Mouse (Mus musculus) layer of hippocampus, adult 18-20 months (tissue): ENCODE measurements at regions not wholly inside any gene's neighbourhood (a gene's known extent, or its start where the extent isn't known, plus 50 kb on each side); places are given as distances from the start of the nearest gene placed in this dataset.

ENCODE experiments used
- DNase-seq, 2 experiments: peaks; one replicate each; pipeline ENCODE4 v3.0.0; 2022; ENCODE audit warnings: low spot score in 2 of 2

DNA sequence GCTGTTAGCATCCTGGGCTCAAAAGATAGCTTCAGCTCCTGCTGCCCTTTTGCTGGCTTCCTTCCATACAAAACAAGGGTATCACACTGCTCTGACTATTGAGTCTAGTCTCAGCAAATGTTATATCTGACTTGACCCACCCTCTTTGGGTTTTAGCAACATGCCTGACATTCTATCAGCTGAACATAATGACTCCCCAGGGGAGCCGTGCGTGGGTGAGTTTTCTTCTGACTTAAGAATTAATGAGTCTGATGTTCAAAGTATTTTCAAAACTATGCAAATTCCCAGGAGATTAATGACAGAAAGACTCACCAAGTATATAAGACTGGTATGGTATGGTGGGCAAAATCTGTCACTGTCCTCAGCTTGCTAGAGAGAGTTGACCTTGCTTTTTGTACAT, 159.0 kb downstream of the Pmp22 start:
- no peak for DNase-seq

DNA sequence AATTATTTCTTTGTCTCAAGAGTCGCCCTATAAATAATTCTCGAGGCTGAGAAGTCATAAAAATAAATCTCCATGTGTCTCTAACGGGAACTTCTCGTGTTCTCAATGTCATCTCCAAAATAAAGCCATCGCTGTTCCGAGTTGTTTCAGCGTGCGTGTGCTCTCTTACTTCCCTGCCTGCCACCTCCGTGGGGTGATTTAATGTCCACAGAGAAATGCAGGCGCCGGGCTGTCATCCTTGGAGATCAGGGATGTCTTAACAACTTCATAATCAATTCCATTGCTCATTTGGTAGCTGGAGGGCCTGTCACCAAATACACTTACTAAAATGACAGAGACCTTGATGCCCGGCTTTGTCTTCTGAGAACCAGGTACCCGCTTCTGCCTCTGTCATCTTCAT, 161.8 kb downstream of the Pmp22 start:
- no peak for DNase-seq

DNA sequence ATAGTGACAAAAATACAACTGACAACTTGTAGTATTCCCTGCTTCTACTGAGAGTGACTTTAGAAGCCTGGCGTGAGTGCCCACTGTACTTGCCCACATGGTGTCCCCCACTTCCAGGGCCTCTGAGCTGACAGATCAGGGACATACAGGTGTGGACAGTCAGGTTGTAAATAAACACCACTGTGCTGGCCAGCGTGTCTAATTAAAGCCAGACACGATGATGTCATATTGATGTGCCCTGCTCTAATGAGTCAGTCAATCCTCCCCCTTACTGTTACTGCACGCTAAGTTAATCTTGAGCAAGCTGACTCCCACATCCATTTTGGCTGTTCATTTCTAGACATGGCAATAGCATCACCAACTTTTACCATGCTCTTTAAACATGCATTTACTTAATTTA, 164.7 kb downstream of the Pmp22 start:
- no peak for DNase-seq

DNA sequence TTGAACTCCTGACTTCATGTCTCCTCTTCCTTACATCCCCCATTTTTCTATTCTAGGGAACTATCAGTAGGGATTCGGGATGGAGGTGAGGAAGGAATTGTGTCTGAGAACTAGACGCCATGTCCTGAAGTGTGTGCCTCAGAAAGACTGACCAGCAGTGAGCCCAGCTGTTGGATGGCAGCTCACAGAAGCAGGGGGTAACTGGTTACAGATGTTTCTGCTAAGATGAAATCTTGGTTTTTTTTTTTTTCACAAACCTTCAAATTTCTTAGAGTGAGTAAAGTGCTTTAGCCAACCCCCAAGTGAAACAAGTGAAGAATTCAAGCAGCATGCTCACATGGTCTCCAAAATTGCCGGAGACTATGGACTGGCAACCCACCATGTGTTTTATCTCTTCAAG, 165.7 kb downstream of the Pmp22 start:
- no peak for DNase-seq

DNA sequence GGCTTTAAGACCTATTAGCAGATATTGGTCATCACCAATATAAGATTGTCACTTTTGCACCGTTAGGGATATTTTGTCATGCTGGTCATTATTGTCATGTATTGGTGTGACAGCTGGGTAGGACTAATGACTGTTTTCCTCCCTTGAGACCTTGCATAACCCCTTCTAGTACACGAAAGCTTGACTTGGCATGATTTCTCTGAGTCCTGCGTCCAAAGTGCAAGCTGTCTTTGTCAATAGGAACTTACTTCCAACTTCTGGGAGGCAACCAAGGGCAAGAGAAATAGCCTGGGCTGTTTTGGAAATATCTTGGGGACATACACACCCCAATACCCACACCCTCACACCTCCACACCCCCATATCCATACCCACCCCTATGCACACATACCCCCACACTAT, 167.7 kb downstream of the Pmp22 start:
- no peak for DNase-seq

DNA sequence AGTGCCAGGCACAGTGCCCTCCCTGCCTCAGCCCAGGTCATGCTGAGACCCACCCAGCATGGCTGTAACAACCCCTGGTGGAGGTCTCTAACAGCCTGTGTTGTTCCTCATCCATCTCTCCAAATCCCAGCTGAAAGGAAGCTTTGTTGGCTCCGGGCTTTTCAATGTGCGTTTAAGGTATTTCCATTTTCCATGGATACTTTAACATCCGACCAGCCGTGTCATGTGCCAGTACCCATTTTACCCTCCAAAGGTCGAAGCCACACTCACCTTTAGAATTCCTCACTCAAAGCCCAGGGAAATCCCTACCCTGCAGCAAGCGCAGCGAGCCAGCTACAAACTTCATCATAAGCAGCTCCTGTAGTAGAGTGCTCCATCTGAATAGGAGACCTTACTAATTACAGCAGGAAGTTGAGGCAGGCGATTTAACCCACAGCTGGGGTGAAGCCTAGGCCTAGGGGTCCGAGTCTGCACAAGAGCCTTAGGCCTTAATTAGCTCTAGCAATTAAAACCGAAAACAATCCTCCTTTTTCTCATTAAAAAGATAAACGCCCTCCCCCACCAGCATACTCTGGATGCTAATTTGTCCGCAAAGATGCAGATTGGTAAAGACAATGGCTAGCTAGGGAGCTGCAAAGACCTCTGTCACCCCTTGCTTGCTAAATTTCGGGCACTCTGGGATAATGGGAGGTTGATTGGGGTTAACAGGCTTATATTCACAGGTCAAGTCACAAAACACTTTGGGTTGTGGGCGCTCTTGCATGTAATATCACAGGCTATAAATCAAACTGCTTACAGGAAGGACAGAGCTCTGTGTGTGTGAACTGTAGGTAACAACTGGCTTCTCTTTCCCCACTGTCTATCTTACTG, 171.2 kb downstream of the Pmp22 start:
- no peak for DNase-seq

DNA sequence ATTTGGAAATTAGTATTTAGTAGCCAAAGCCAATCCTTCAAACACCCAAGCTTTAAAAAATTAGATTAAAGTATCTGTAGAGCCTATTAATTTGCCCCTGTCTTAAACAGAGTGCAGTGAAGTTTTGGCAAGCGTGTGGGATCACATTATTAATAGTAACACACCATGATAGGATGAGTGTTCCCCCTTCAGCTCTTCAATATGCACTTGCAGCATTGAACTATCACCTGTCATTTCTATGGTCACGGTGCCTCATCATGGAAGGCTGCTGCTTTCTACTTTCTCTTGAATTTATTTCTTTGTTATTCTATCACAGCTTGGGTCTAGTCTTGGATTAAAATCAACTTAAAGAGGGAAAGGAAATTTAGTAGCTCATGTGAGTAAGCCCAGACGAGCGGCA, 196.4 kb downstream of the Pmp22 start:
- no peak for DNase-seq

DNA sequence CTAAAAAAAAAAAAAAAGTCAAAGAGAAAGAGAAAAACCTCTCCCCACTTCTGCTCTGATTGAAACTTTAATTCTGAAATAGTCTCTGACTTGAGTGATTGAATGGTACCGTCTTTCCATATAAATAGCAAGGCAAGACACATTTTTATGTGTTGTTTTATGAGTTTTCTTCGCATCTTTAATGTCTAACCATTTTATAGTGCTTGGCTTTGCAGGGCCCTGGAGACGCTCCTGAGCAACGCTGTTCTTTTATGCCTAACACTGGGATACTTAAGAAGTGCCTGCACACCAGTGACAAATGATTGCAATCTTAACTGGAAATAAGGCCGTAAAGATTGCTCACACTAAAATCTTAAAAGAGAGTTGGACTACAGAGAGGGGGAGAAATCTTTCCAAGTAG, 198.1 kb downstream of the Pmp22 start:
- no peak for DNase-seq

DNA sequence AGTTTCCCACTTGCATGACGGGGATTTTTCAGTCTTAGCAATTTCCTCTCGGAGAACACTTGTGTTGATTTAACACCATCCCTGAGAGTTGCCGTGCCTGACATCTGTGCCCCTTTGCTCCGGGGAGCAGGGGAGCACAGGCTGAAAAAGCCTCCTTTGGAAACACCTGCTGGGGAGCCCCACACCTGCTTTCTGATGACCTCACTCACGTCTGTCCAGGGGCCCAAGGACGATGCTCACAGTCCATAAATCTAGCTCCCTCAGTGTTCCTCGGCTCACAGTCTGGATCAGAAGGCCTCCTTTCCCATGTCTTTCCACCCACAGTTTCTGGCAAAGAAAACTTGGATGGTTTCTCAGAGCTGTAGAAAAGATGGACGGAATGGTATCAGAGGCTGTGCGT, 208.7 kb downstream of the Pmp22 start:
- DNase-seq, result no peak

DNA sequence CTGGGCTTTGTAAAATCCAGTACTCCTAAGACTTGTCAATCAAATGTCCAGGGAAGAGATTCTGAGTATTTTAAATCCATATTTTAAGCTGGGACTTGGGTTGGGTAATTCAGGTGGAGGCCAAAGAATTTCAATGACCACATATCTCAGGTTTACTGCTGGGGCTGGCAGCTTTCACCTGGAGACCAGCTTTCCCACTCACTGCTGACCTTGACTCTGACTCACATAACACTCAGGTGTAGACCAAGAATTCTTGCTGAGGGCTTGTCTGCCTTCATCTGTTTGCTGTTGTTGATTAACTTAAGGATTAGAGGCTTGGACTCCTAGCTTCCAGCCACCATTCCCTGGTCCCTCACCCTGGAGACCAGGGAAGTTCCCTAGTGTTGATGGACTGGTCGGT, 209.5 kb downstream of the Pmp22 start:
- DNase-seq, result no peak

DNA sequence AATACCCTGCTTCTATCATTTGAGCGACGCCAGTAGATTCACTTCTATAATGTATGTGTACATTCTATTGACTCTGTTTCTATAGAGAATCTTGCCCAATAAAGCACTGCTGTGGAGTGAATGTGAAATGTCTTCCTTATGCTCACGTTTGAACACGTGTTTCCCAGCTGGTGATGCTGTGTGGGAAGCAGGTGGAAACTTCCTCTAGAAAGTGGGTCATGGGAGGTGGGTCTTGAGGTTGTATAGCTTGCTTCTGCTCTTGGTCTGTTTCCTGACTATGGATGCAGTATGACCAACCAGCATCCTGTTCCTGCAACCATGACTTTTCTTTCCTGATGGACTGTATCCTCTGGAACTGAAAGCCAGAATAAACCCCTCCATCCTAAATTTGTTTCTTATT, 216.9 kb downstream of the Pmp22 start:
- no peak for DNase-seq

DNA sequence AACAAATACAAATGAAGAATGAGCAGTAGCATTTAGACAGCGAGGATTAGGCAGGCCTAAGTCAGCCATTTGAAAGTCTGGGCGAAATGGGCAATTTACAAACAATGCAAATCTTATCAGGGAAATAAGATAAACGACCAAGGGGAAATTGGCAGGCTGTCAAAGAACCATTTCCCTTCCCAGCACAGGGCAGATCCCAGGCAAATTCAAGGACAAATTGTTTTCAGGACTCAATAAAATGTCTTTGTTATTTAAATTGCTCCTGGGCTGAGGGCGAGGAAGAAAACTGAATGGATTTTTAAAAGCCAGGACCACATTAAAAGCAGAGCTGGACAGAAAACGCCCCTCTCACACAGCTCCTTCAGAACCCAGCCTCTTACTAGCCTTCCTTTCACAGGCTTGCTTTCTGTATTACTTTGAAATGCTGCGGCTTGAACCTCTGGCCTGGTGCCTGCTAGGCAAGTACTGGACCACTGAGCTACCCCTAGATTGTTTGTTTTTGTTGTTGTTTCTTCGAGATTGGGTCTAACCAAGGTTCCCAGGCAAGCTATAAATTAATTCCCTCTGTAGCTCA, 221.4 kb downstream of the Pmp22 start:
- DNase-seq, result no peak

DNA sequence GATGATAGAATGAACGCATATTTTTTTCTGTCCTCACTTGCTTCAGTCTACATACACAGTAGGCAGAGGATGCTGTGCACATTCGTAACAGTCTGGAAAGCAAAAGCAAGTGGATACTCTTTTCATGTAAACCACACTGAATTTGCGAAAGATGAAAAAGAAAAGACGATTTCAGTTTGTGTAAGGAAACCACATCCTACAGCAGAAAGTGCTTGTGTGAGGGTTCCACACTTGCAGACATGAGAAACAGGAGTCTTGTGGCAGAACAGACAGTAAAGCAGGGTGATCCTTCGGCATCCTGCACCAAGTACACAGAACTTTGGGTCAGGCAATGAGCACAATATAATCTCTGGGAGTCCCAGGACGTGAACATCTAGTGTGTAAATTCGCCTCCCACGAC, 223.2 kb downstream of the Pmp22 start:
- DNase-seq, result no peak

DNA sequence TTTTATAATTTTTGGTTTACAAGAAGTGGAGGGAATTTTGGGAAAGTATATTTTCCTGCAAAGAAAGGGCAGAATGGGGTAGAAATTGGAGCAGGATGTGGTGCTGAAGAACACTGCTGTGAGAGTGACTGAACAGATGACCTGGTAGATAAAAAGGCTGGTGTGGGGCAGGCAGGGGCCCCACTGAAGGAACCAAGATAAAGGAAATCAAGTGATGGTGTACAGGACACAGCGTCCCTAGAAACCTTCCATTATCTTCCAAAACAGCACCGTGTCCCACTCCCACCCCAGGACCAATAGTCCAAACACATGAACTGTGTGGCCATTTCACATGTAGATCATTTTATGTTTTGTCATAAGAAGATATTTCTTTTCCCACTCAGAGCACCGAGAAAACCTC, 224.2 kb downstream of the Pmp22 start:
- DNase-seq, result no peak

DNA sequence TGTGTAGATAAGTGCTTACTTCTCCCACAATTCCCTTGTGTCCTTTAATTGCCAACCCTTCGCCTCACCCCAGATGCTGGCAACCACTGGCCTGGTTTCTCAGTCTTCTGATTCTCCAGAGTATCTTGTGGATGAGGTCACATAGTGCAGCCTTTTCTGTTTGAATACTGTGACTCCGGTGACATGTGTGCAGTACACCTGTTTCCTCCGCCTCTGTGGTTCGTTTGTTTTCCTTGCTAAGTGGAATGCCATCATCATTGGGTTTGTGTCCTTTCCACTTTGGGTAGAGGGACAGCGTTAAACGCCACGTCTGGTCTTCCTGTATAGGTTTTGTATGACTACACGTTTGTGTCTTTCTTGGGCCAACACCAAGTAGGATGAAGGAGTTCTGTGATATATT, 224.9 kb downstream of the Pmp22 start:
- DNase-seq, result no peak

DNA sequence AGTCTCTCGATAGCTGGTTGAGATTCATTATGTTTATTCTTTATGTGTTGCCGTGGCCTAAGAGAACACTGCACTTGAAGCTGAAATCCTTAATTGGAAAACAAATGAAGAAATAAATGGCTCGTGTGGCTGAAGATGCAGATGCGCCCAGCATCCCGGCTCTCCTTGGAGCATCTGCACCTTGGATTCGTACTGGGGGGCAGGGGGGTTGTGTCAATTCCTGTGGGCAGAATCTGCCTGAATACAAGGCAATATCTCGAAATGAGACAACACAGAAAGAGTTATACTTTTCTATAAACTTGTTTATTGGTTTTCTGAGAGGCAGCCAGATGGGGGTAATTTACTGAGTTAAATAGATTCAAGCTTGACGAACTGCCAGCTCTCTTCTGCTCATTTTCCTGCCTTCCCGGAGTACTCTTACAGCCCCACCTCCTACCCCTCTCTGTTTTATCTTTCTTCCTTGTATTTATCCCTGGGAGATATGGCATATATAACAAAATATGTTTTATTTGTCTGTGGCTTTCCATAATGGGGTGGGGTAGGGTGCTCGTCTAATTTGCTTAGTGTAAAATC, 229.1 kb downstream of the Pmp22 start:
- peak in 1 of 2 experiments; percentile 2 for DNase-seq

DNA sequence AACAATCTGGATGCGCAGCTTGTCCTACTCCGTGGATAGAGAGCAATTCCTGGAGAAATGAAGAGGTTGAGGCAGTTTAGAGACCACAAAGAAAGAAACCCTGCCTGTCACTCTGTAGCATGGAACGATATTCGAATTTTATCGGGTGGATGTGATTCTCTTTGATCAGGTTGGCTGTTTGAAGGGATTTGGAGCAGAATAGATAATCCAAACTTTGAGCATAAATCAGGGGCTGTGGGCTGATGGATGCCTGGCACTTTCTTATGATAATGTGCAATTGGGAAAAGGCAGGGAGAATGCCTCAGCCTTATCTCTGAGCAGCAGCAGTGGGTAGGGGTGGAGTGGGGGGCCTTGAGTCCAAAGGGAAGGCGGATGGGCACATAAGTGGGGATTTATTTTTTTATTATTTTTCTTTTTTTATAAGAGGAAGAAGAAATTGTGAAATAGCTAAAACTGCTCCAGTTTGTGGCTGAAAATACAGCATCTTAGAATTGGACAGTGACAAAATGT, 239.0 kb downstream of the Pmp22 start:
- no peak for DNase-seq

DNA sequence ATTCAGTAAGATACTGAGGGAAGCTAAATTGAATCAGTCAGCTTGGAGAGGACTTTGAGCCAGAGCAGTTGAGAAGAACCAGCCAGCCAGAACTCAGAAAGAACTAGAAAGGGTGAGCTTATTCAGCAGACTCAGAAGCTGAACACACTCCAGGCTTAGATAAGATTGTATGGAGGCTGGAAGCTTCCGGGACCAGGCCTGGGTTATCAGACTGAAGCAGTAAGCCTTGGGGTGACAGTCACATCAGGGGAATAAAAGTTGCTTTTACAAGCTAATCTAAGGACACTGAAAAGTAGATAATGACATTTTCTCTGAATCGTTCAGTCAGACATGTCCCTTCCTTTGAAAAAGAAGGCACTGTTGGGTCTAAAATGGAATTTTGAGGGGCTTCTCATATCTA, 240.7 kb downstream of the Pmp22 start:
- no peak for DNase-seq

DNA sequence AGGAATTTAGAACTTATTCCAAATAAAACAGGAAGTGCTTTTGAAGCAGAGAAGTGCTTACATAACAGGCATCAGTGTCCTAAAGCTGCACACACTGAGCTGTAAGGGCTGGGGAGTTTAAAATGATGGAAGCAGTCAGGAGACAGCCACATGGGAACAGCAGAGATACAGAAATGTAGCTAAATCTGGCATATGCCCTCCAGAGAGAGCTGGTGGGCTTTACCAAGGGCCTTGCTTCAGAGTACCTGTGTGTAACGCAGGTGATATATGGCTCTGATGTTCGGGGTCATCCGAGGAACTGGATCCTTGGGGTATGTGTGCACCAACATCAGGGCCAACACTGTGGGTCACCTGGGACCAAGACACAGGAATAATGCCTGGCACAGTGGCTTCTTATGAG, 247.5 kb downstream of the Pmp22 start:
- DNase-seq, result no peak

DNA sequence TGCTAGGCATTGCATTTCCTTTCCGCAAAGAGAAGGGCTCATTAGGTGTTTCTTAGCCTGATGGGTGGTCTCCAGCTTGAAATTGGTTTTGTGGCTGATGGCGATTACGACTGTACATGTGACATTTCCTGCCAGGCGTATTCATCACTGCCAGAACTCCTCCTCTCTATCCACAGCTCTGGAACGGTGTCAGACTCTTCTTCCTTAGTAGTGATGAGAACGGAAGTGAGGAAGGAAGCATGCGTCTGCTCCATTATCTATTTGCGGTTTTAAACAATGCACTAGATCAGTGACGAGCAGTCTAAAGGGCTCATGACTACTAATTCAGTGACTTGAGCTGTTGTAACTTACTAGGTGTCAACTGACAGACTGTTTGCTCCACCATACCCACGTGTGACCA, 248.2 kb downstream of the Pmp22 start:
- DNase-seq, result no peak

DNA sequence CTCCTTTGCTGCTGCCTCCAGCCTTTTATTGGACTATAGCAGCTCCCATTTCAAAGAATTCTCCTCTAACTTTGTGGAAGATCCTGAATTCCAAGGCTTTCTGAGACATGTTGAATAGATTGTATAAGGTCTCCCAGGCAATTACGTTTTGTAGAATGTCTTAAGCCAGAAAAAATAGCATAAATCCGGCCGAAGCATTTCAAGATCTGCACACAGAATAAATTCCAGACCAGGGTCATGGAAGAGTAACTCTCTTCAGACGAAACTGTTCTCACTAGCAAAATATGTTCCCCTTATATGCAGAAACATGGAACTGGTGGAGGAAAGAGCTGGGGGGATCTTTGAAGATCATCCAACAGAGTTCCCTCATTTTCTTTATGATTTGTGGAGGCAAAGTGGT, 259.5 kb downstream of the Pmp22 start:
- DNase-seq, result no peak

DNA sequence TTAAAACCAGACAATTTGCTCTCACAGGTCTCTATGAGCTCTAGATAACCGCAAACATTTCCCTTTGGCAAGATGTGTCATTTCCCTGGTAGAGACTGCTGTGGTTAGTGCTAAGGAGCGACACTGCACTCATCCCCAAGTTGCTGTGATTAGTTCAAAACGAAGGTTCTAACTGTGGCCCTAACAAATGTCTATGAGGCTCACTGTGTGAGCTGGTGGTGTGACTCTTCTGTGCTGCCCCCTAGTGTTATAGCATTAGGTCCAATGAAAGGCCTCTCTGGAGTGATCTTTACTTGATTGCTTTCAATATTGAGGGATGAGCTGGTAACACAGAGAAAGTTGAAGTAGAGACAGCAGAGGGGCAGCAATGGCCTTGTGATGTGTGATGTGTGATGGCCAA, 262.7 kb downstream of the Pmp22 start:
- DNase-seq, result peak in 1 of 2 experiments; percentile 34

DNA sequence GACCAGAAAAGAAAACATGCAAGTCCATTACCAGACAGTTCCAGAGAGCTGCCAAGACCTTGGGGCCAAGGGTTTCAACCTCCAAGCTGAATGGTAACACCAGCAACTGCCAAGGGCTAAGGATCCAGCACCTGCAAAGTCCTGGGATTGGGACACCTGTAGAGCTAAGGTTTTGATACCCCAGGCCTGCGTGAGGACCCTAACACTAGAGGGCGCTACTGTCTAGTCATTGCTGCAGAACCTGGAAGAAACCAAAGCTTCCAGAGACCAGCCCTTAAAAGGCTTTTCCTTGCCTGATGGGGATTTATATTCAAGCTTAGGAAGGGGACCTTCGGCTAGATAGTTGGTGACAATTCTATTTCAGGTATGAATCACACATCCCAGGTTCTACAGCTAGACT, 263.6 kb downstream of the Pmp22 start:
- peak in 1 of 2 experiments; percentile 18 for DNase-seq
